Mouse (Mus musculus) intestine, postnatal 0 days (tissue): ENCODE measurements around the gene Trpc4ap. TPM values are rescaled to one million over a fixed set of nuclear protein-coding genes. Genes with fewer than 3 reads are reported as not detected.

Experiments used
- ATAC-seq: fragments of 200-750 bp; cut with Nextera tagmentation; 2 replicates; pipeline ENCODE4 v1.8.0; 2017; ENCODE audit warnings: mild to moderate bottlenecking, moderate TSS enrichment, moderate library complexity
- H3K27ac ChIP-seq: fragments of 300-500 bp; sonication (generic); 2 replicates; pipeline ENCODE4 v1.5.1; 2014; ENCODE audit warnings: mild to moderate bottlenecking, low read depth, low read length, moderate library complexity
- H3K27me3 ChIP-seq: fragments of 300-500 bp; sonication (generic); replicated peaks from 2 replicates; pipeline ENCODE4 v1.6.1; 2014; ENCODE audit warnings: low read length, mixed read lengths; ENCODE audit not compliant: control insufficient read depth, insufficient read depth
- H3K36me3 ChIP-seq: fragments of 300-500 bp; sonication (generic); 2 replicates; pipeline ENCODE4 v1.6.1; 2014; ENCODE audit warnings: mild to moderate bottlenecking, moderate library complexity; ENCODE audit not compliant: control insufficient read depth, insufficient read depth
- H3K4me1 ChIP-seq: fragments of 300-500 bp; sonication (generic); replicated peaks from 2 replicates; pipeline ENCODE4 v1.6.1; 2014; ENCODE audit warnings: antibody characterized with exemption, low read length, mixed read lengths; ENCODE audit not compliant: control insufficient read depth, insufficient read depth
- H3K4me2 ChIP-seq: fragments of 300-500 bp; sonication (generic); replicated peaks from 2 replicates; pipeline ENCODE4 v1.6.1; 2014; ENCODE audit warnings: low read depth, mild to moderate bottlenecking, moderate library complexity
- H3K4me3 ChIP-seq: fragments of 300-500 bp; sonication (generic); 2 replicates; pipeline ENCODE4 v1.5.1; 2014; ENCODE audit warnings: low read depth, low read length
- H3K9ac ChIP-seq: fragments of 300-500 bp; sonication (generic); 2 replicates; pipeline ENCODE4 v1.6.1; 2014; ENCODE audit warnings: mild to moderate bottlenecking, low read depth, low read length
- H3K9me3 ChIP-seq: fragments of 300-500 bp; sonication (generic); 2 replicates; pipeline ENCODE4 v1.6.1; 2016; ENCODE audit warnings: mixed run types; ENCODE audit not compliant: control insufficient read depth
- CTCF ChIP-seq: sonication (generic); IDR thresholded peaks from 2 replicates; pipeline ENCODE4 v1.5.1; 2016; ENCODE audit warnings: low read depth, mild to moderate bottlenecking, control low read depth, antibody characterized with exemption, moderate library complexity
- WGBS: fragments of 180-500 bp; shearing (Covaris S2); extraction: QIAGEN DNeasy Blood & Tissue Kit; methylation state at CpG from one replicate; pipeline ENCODE4 v1.1.7; 2014; 5-methylcytosine and 5-hydroxymethylcytosine counted together
- polyA plus RNA-seq: library from polyadenylated mRNA; unstranded; fragments of >200 nt; fragmentation: Nextera tagmentation; extraction: Ambion mirVana; gene quantifications from 2 replicates; pipeline ENCODE4 v1.2.1, GENCODE M21; 2015

Gene Trpc4ap
- polyA plus RNA-seq, 1 experiment from 2014 or later = 64.8 TPM

DNA sequence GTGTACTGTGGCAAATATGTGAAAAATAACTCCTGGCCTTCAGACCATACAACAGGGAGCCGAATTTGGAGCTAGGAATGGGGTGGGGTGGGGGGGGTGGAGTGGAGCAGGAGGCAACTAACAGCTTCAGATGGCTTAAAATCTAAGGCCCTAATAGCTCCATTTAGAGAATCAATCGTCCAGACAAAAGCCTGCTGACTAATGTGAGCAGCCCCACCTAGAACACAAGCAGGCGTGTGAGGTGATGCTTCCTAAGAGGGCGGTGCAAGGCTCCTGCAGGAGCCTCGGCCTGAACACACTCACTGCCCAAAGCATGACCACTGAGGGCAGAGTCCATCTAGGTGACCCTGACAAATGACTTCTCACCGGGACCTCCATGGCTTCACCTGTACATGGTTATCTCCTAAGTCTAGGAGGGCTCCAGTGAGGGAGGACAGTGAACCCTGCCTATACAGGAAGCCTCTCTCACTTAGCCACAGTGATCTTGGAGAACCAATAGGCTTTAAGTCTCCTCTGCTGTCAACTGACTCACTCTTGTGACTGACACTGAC lies 28.2 kb downstream of the Trpc4ap start:
- H3K27ac ChIP-seq = no peak overlapping the region
- 0 out of 2 replicates have a peak, but pooled peaks have one; percentile 22 for ATAC-seq
- no peak overlapping the region for H3K9ac ChIP-seq
- no peak for TF ChIP-seq CTCF
- peaks cover 76% of the 10 kb centered on the region for H3K36me3 ChIP-seq
- WGBS = 72% methylated on average over 6 of the region's 6 CpGs
- no peak overlapping the region for H3K4me3 ChIP-seq
- no peaks in the 10 kb centered on the region for H3K27me3 ChIP-seq
- no peaks in the 10 kb centered on the region for H3K9me3 ChIP-seq
- no peaks in the 10 kb centered on the region for H3K4me1 ChIP-seq
- no peak overlapping the region for H3K4me2 ChIP-seq

DNA sequence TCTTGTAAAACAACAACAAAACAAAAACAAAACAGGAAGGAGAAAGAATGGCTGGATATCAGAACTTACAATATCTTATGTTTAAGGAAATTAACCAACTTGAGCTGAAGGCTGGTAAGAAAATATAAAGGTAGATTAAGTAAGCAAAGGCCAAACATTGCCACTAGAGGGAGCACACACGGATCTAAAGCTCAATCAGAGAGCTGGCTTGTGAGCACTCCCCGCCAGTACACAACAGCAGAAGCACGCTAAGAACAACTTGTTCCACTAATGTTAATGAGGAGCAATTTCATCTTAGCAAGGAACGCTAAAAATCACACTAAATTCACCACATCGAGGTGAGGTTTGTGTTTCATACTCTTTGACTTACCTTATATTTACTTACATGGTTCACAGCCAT lies 29.1 kb downstream of the Trpc4ap start:
- 25% methylated on average over 5 of the region's 5 CpGs for WGBS
- TF ChIP-seq CTCF = peak; percentile 81

GRCm38 (mm10) chr2:155662390-155662789 lies 29.8 kb downstream of the Trpc4ap start:
- Histone ChIP-seq H3K4me3 (no peak overlapping the region), H3K27ac (no peak overlapping the region), H3K4me2 (no peak overlapping the region), H3K4me1 (no peaks in the 10 kb centered on the region), H3K9ac (no peak overlapping the region), H3K27me3 (no peaks in the 10 kb centered on the region), H3K36me3 (peaks cover 79% of the 10 kb centered on the region), H3K9me3 (no peaks in the 10 kb centered on the region)
- ATAC-seq = no peak
- TF ChIP-seq CTCF = no peak
- WGBS = 95% methylated on average over 5 of the region's 5 CpGs

More for the DNA sequence above, 29.1 kb downstream of the Trpc4ap start:
- ATAC-seq = no peak
- Histone ChIP-seq H3K4me3 (no peak overlapping the region), H3K4me1 (no peaks in the 10 kb centered on the region), H3K9ac (no peak overlapping the region), H3K27me3 (no peaks in the 10 kb centered on the region), H3K9me3 (no peaks in the 10 kb centered on the region), H3K27ac (no peak overlapping the region), H3K4me2 (no peak overlapping the region), H3K36me3 (peaks cover 78% of the 10 kb centered on the region)

DNA sequence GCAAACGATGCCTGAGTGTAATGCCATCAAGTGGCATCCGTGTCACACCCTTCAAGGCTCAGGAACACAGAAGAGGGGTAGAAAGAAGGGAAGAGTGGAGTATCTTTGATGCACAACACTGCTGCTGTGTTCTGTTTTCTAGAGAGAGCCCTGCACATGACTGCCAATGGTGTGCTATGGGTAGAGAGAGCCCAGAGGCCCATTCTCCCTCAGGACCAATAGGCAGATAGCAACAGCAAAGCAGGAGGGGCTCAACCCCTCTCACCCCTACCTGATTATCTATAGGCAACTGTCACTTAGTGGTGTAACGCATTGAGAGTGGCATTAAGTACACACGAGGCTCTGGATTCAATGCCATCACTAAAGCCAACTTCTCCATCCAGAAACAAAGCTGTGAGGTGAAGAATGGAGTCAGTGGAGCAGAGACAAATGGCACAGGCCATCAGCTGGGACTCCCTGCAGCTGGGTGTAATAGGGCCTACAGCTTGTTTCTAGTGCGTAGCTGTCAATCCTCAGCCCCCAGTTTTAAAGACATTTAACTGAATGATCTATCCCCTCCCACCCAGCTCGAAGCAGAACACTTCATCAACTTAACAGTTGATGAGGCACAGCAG lies 36.3 kb downstream of the Trpc4ap start:
- Histone ChIP-seq H3K9me3 (no peaks in the 10 kb centered on the region), H3K36me3 (peaks cover 80% of the 10 kb centered on the region), H3K4me3 (no peak overlapping the region), H3K4me2 (no peak overlapping the region), H3K4me1 (no peaks in the 10 kb centered on the region), H3K9ac (no peak overlapping the region), H3K27ac (no peak overlapping the region), H3K27me3 (no peaks in the 10 kb centered on the region)
- no peak for ATAC-seq
- WGBS = 88% methylated on average over 6 of the region's 6 CpGs
- TF ChIP-seq CTCF = no peak

- no peak overlapping the region for H3K4me3 ChIP-seq
- no peaks in the 10 kb centered on the region for H3K27me3 ChIP-seq
- 95% methylated on average over 5 of the region's 5 CpGs for WGBS
- H3K9me3 ChIP-seq = no peaks in the 10 kb centered on the region
- TF ChIP-seq CTCF = no peak
- no peak overlapping the region for H3K4me2 ChIP-seq
- no peak overlapping the region for H3K9ac ChIP-seq
- H3K4me1 ChIP-seq = no peaks in the 10 kb centered on the region
- H3K27ac ChIP-seq = no peak overlapping the region
- peaks cover 88% of the 10 kb centered on the region for H3K36me3 ChIP-seq
- ATAC-seq = no peak
Measured at GRCm38 (mm10) chr2:155652618-155653017, 39.6 kb downstream of the Trpc4ap start.

GRCm38 (mm10) chr2:155645746-155646145 lies 46.4 kb downstream of the Trpc4ap start:
- TF ChIP-seq CTCF = no peak
- H3K36me3 ChIP-seq = peaks cover 81% of the 10 kb centered on the region
- 0 out of 2 replicates have a peak, but pooled peaks cover 4% of the 10 kb centered on the region for H3K4me1 ChIP-seq
- WGBS = 87% methylated on average over 7 of the region's 7 CpGs
- H3K9ac ChIP-seq = no peak overlapping the region
- no peak overlapping the region for H3K27ac ChIP-seq
- H3K27me3 ChIP-seq = no peaks in the 10 kb centered on the region
- no peaks in the 10 kb centered on the region for H3K9me3 ChIP-seq
- H3K4me2 ChIP-seq = no peak overlapping the region
- no peak for ATAC-seq
- no peak overlapping the region for H3K4me3 ChIP-seq
